Mouse (Mus musculus) ES-E14 (cell line): ENCODE data around the gene Treh.

Experiments used
- HCFC1 ChIP-seq: IDR thresholded peaks from 2 replicates; pipeline ENCODE4 v1.6.1; 2012; ENCODE audit warnings: low read length, inconsistent platforms, borderline replicate concordance; ENCODE audit not compliant: insufficient read depth
- ZC3H11A ChIP-seq: IDR thresholded peaks from 2 replicates; pipeline ENCODE4 v1.6.1; 2012; ENCODE audit warnings: low read depth, mild to moderate bottlenecking, inconsistent platforms, low read length, borderline replicate concordance

DNA sequence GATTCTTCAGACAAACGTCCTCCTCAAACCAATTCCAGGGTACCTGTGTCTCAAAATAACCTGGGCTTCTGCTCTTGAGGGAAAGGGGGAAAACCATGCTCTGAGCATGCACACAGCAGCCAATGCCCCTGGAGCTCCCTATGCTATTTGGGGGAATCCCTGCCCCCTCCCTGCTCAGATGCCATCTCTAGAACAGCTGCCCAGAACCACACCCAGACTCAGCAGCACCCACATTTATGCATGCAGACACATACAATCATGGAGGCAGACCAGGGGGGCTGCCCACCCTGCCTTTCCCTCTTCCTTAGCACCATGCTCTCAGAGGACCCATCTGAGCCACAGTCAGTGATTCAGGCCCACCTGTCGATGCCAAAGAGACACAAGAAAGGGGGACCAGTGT, 40.5 kb downstream of the Treh start:
- TF ChIP-seq ZC3H11A (no peak), HCFC1 (no peak)
